Mouse (Mus musculus) liver, adult 2 months (tissue): ENCODE results near the gene Crot.

Source experiments
- CTCF ChIP-seq: fragments of 200-500 bp; IDR thresholded peaks from 2 replicates; pipeline ENCODE4 v1.5.1; 2011; ENCODE audit warnings: low read depth, low read length, control low read depth
- POLR2A ChIP-seq: fragments of 200-500 bp; IDR thresholded peaks from 2 replicates; pipeline ENCODE4 v1.6.1; 2011; ENCODE audit warnings: low read length, control low read depth; ENCODE audit not compliant: insufficient read depth; ENCODE audit errors: extremely low read depth

GRCm38 (mm10) chr5:8987925-8988324 lies 9.2 kb downstream of the Crot start:
- TF ChIP-seq CTCF (no peak), POLR2A (no peak)
